Mouse (Mus musculus): ENCODE measurements around the gene Pkdcc. TPM values are rescaled to one million over a fixed set of nuclear protein-coding genes. Genes with fewer than 3 reads are reported as not detected.

Gene Pkdcc
- total RNA-seq, 2 experiments from 2014 or later = 0.68 TPM; not detected in 1

DNA sequence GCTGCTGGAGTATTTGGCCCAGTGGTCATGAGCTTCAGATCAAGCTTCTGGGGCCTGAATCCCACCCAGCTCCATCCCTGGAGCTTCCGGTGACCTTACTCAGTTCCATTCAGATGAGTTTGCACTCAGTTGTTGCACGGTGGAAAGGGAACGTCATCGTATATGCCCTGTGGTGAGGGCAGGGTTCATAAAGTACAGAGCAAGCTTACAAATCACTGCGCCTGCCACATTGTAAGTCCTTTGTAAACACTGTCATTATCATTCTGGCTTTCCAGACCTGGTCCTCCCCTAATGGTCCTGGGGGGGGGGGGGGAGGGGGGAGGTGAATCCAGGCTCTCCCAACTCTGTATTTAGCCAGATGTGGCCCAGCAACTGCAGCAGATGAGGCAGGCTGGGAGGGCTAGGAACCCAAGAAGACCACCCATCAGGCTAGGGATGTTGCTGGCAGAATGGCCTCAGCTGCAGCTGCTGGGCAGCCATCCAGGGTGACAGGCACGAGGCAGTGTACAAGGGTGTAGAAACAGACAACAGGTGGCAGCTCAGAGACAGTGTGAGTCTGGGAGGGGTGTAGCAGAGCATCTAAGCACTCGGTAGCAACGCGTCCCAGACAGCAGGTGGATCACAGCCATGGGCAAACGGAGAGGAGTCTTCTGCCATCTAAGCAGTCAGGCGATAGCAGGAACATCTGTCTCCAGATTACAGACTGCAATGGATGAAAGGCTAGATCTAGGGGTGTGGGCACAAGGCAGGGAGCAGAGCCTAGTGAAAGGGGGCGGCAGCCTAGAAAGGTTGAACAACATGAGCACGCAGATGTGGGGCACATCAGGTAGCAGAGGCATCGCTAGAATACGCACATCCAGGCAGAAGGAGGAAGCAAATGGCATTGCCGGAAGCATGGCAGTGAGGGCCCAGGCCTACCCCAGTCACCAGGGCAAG lies 23.3 kb downstream of the Pkdcc start:
- ATAC-seq (replicated peaks; ENCODE audit: low FRiP score, poor library complexity, severe bottlenecking) = no peak

- no peak for ATAC-seq (replicated peaks; ENCODE audit: low FRiP score, poor library complexity, severe bottlenecking)
Observed at GRCm38 (mm10) chr17:83244502-83244901, 29.4 kb downstream of the Pkdcc start.

DNA sequence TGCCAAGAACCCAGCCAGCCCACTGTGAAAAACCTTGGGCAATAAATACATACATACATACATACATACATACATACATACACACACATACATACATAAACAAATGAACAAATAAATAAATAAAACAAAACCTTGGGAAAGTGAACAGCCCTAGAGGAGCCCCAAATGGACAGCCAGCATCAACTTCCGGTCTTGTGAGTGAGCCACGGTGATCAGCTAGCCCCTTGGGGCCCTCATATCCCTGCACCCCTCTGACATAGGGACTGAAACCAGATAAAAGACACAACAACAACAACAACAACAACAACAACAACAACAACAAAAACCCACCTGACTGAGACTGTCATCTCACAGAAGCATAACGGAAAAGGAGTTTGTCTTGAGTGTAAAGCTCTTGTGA lies 30.4 kb downstream of the Pkdcc start:
- ATAC-seq (replicated peaks; ENCODE audit: low FRiP score, poor library complexity, severe bottlenecking) = no peak

DNA sequence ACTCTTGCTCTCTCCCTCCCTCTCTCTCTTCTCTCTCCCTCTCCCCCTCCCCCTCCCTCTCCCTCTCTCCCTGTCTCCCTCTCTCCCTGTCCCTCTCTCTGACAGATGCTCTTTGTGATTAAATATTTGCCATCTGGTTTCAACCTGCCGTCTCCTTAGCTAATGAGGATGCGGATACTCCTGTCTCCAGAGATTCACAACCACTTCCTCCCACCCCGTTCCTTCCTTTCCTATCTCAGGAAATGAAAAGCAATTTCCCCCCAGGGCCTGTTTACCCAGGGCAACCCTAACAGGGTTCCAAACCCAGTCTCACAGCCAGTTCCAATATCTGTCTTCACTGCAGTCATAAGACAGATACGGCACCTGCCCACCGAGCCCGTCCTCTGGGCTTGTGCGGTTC lies 31.0 kb downstream of the Pkdcc start:
- ATAC-seq (replicated peaks; ENCODE audit: low FRiP score, poor library complexity, severe bottlenecking) = no peak

GRCm38 (mm10) chr17:83247176-83247575 lies 32.1 kb downstream of the Pkdcc start:
- no peak for ATAC-seq (replicated peaks; ENCODE audit: low FRiP score, poor library complexity, severe bottlenecking)

GRCm38 (mm10) chr17:83248467-83248866 lies 33.4 kb downstream of the Pkdcc start:
- ATAC-seq (replicated peaks; ENCODE audit: low FRiP score, poor library complexity, severe bottlenecking) = no peak

- no peak for ATAC-seq (replicated peaks; ENCODE audit: low FRiP score, poor library complexity, severe bottlenecking)
Observed at GRCm38 (mm10) chr17:83250903-83251526, 35.9 kb downstream of the Pkdcc start.

DNA sequence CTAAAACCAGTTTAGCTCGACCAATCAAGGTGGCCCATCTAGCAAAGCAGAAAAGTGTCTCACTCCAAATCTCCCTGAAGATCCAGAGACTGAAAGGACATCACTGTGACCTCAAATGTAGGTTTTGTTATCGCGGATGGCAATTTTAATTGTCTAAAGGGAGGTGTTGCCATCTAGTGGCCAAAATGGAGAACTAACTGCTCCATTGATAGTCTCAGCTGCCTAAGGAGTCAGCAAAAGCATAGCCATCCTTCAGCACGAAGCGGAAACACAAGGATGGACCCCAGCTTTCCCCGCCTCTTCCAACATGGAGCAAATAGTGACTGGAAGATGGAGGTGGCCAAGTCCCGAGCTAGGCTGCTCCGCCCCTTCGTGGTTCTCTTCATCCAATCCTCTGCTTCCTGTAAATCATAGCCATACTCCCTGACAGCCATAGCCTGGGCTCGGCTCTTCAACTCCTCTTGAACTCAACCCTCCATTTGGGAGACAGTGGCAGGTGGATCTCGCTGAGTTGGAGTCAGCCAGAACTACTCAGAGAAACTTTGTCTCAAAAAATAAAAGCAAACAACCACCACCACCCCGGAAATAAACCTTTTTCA lies 38.1 kb downstream of the Pkdcc start:
- ATAC-seq (replicated peaks; ENCODE audit: low FRiP score, poor library complexity, severe bottlenecking) = no peak

- no peak for ATAC-seq (replicated peaks; ENCODE audit: low FRiP score, poor library complexity, severe bottlenecking)
Observed at GRCm38 (mm10) chr17:83267202-83268128, 52.4 kb downstream of the Pkdcc start.

DNA sequence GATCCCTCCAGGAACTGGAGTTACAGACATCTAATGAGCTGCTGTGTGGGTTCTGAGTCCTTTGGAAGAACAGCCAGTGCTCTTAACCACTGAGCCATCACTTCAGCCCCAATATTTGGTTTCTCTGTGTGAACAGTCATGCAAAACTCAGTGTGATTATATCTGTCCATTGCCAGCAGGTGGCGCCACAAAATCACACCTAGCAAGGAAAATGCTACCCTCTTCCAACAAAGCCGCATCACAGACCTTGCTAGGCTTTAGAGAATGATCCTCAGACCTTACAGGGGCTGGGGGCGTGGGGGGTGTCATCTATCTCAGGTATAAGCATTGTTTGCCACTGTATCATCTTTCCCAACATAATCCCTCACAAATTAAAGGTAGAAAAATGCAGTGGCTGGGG lies 56.4 kb downstream of the Pkdcc start:
- no peak for ATAC-seq (replicated peaks; ENCODE audit: low FRiP score, poor library complexity, severe bottlenecking)

DNA sequence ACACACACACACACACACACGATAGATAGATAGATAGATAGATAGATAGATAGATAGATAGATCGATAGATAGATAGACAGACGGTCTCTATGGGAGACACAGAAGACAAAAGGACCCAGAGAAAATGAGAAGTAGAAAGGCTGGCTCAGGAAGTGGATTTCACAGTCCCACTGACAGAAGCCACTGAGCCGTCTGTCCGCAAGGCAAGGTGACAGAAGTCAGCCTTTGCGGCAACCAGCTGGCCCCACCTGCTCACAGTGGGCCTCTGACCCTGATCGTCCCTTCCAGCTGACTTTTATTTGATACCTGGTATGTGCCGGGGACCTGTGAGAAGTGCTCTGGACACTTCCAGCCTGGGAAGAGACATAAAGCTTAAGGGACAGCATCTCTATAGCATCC lies 57.5 kb downstream of the Pkdcc start:
- ATAC-seq (replicated peaks; ENCODE audit: low FRiP score, poor library complexity, severe bottlenecking) = no peak

DNA sequence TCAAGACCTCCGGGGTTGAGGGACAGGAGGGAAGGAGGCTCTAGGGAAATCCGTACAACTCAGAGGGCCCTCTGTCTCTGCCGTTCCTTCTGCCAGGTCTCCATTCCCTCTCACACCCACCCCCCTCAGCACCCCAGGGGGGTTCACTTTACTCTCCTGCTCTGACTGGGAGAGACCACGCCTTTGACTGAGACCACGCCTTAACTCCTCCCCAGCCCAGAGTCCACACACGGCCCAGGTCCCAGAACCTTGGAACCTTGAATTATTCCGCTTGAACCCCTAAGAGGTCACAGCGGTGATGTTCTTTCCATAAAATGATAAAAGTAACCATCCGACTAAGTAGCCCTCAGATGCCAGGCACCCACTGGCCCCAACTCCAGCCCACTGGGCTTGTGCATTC lies 58.5 kb downstream of the Pkdcc start:
- ATAC-seq (replicated peaks; ENCODE audit: low FRiP score, poor library complexity, severe bottlenecking) = no peak

DNA sequence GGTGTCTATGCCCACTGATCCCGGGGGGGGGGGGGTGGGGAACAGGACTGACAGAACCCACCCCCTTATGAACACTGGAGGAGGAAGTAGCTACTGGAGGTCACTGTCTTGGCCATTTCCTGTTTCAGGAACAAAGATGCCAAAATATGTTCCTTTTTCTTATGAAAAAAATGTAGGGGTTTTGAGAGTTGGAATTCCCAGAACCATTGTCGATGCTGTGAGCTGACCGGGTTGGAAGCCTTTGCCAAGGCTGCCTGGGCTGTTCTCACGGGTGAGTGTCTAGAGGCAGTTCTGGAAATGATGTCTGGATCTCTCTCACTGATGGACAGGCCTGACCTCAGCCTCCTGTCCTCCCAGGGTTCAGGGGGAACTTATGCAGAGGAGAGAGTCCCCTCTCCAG lies 59.0 kb downstream of the Pkdcc start:
- ATAC-seq (replicated peaks; ENCODE audit: low FRiP score, poor library complexity, severe bottlenecking) = no peak

Other genes starting within 250 kb of the Pkdcc start
- 3.2 and 7.5 TPM in 2 replicates for gene Eml4, start 135.6 kb downstream of the Pkdcc start, total RNA-seq (2015; ENCODE audit: low replicate concordance)
- gene Eml4, start 135.6 kb downstream of the Pkdcc start, total RNA-seq (2017; ENCODE audit: low replicate concordance) = 4.4 and 8.7 TPM in 2 replicates

Data from erythroid progenitor cell, adult 5-6 weeks (primary cell).